Comparison of ENCODE assay signal across 7 mouse cellular contexts in genomic region chr6:30681935-30682900, GRCm38 (mm10). TPM values are rescaled to one million over a fixed set of nuclear protein-coding genes. Genes with fewer than 3 reads are reported as not detected.
DNase-seq lines count a peak whose midpoint lies in the region; ATAC-seq and TF ChIP-seq lines count a peak whose summit lies in the region.

No protein-coding gene starts in this region.

- peak; percentile 74 for DNase-seq in MEL (ENCODE audit: low read depth, low spot score)
- peak; percentile 34 to 38 for DNase-seq in heart, adult 9 months (ENCODE audit: low spot score in 2 of 2)
- DNase-seq in limb, embryonic 11.5 days (ENCODE audit: low spot score): peak; percentile 76
- DNase-seq in stomach, postnatal 0 days (ENCODE audit: low spot score): peak; percentile 42
- DNase-seq in cerebellum, adult 11 months: no peak
- no peak for DNase-seq in adrenal gland, postnatal 4 days (ENCODE audit: low spot score in 2 of 2)

- peak overlapping the region; percentile 24 for H3ac ChIP-seq in C2C12 (ENCODE audit: control insufficient read depth, insufficient read length, low read depth)

- no peak overlapping the region for H3K4me3 ChIP-seq in C2C12 (ENCODE audit: insufficient read depth, poor library complexity, severe bottlenecking)
- H3K4me3 ChIP-seq in MEL (ENCODE audit: control insufficient read depth in 1 of 2, insufficient read depth in 1 of 2, low read depth in 2 of 2, low read length in 2 of 2): peak overlapping the region; percentile 56 to 58
- no peak overlapping the region for H3K4me3 ChIP-seq in limb, embryonic 11.5 days (ENCODE audit: low read depth, low read length)
- H3K4me3 ChIP-seq in stomach, postnatal 0 days (ENCODE audit: low read depth, low read length): no peak overlapping the region; the same call in 1 of the 2 replicates

- TF ChIP-seq CTCF in C2C12 (IDR thresholded peaks at IDR 0.05; ENCODE audit: control insufficient read depth, insufficient read depth, insufficient read length) (no peak), MEL (IDR thresholded peaks at IDR 0.05 in 2 of 3, conservative IDR thresholded peaks at IDR 0.05 in 1 of 3; ENCODE audit: control insufficient read depth in 1 of 3, insufficient read depth in 1 of 3, low read depth in 2 of 3, low read length in 3 of 3, poor library complexity in 1 of 3, severe bottlenecking in 1 of 3) (no peak)
- no peak for TF ChIP-seq CTCF in stomach, postnatal 0 days (IDR thresholded peaks at IDR 0.05; ENCODE audit: low read depth)

- no peak overlapping the region for H3K4me2 ChIP-seq in limb, embryonic 11.5 days (ENCODE audit: low read depth, severe bottlenecking)
- H3K4me2 ChIP-seq in stomach, postnatal 0 days (replicated peaks; ENCODE audit: low read depth): peak overlapping the region; percentile 31; the same call in 1 of the 2 replicates

- 47% methylated on average over 13 of the region's 13 CpGs for WGBS in limb, embryonic 11.5 days
- 34% methylated on average over 13 of the region's 13 CpGs for WGBS in stomach, postnatal 0 days

- H3K36me3 ChIP-seq in C2C12 (ENCODE audit: control insufficient read depth, insufficient read depth) (no peaks in the 10 kb centered on the region), MEL (ENCODE audit: control insufficient read depth in 1 of 2, insufficient read depth in 2 of 2, low read length in 2 of 2) (peaks cover 0 to 20% of the 10 kb centered on the region in 2 experiments; a peak in 2 of 4 replicates)
- no peaks in the 10 kb centered on the region for H3K36me3 ChIP-seq in limb, embryonic 11.5 days (ENCODE audit: control insufficient read depth, insufficient read depth, low read length)
- H3K36me3 ChIP-seq in stomach, postnatal 0 days (ENCODE audit: control insufficient read depth, insufficient read depth, low read length): no peaks in the 10 kb centered on the region

- no peak for TF ChIP-seq POLR2A in MEL (IDR thresholded peaks at IDR 0.05; ENCODE audit: control insufficient read depth in 1 of 2, insufficient read depth in 1 of 2, low read depth in 1 of 2, low read length in 2 of 2, poor library complexity in 1 of 2)

- H3K27ac ChIP-seq in MEL (ENCODE audit: control insufficient read depth, low read depth, low read length): peak overlapping the region; percentile 84
- H3K27ac ChIP-seq in limb, embryonic 11.5 days (replicated peaks; ENCODE audit: low read depth, low read length): peak overlapping the region; percentile 96
- peak overlapping the region; percentile 82 for H3K27ac ChIP-seq in stomach, postnatal 0 days (replicated peaks)

- no peak for TF ChIP-seq RAD21 in MEL (IDR thresholded peaks at IDR 0.05; ENCODE audit: low read depth, low read length)

- no peaks in the 10 kb centered on the region for H3K9me3 ChIP-seq in MEL (replicated peaks; ENCODE audit: insufficient read depth, low read length)
- no peaks in the 10 kb centered on the region for H3K9me3 ChIP-seq in limb, embryonic 11.5 days (ENCODE audit: control insufficient read depth, low read length)
- H3K9me3 ChIP-seq in stomach, postnatal 0 days (ENCODE audit: control insufficient read depth, low read length): no peaks in the 10 kb centered on the region

- H3K27me3 ChIP-seq in C2C12 (ENCODE audit: control insufficient read depth, insufficient read depth, insufficient read length) (no peaks in the 10 kb centered on the region), MEL (ENCODE audit: control insufficient read depth in 1 of 2, insufficient read depth in 2 of 2, low read length in 2 of 2) (no peaks in the 10 kb centered on the region)
- no peaks in the 10 kb centered on the region for H3K27me3 ChIP-seq in limb, embryonic 11.5 days (ENCODE audit: control insufficient read depth, insufficient read depth, low read length)
- H3K27me3 ChIP-seq in stomach, postnatal 0 days (ENCODE audit: control insufficient read depth, insufficient read depth, low read length): no peaks in the 10 kb centered on the region

- peak; percentile 87; the same call in 1 of the 2 replicates for ATAC-seq in limb, embryonic 11.5 days (ENCODE audit: insufficient number of reproducible peaks, low FRiP score, low TSS enrichment, low read depth)
- peak; percentile 74 for ATAC-seq in stomach, postnatal 0 days (ENCODE audit: low FRiP score, low TSS enrichment)

- no peaks in the 10 kb centered on the region for H3K79me2 ChIP-seq in C2C12 (ENCODE audit: control insufficient read depth, insufficient read depth)
- H3K79me2 ChIP-seq in MEL (ENCODE audit: control insufficient read depth, insufficient read depth, low read length, poor library complexity): no peaks in the 10 kb centered on the region

- peaks cover 17 to 23% of the 10 kb centered on the region in 2 experiments for H3K4me1 ChIP-seq in MEL (ENCODE audit: control insufficient read depth in 1 of 2, insufficient read depth in 2 of 2, low read length in 2 of 2)
- peaks cover 35% of the 10 kb centered on the region for H3K4me1 ChIP-seq in limb, embryonic 11.5 days (ENCODE audit: control insufficient read depth, insufficient read depth, low read length)
- H3K4me1 ChIP-seq in stomach, postnatal 0 days (replicated peaks; ENCODE audit: control insufficient read depth, insufficient read depth): 0 out of 2 replicates have a peak, but pooled peaks cover 2% of the 10 kb centered on the region

- H3K9ac ChIP-seq in MEL (ENCODE audit: control insufficient read depth, low read depth, low read length, poor library complexity, severe bottlenecking): peak overlapping the region; percentile 66
- peak overlapping the region; percentile 23 for H3K9ac ChIP-seq in limb, embryonic 11.5 days (ENCODE audit: low read length)
- H3K9ac ChIP-seq in stomach, postnatal 0 days (ENCODE audit: low read length): peak overlapping the region; percentile 35; the same call in 1 of the 2 replicates

- TF ChIP-seq EP300 in MEL (IDR thresholded peaks at IDR 0.05; ENCODE audit: low read depth in 1 of 2, low read length in 2 of 2): peak; percentile 92 to 95
- TF ChIP-seq EP300 in stomach, postnatal 0 days (optimal IDR thresholded peaks at IDR 0.05): no peak

- H3K79me3 ChIP-seq in C2C12 (ENCODE audit: low read depth): no peaks in the 10 kb centered on the region

TF ChIP-seq in C2C12, 6 proteins besides CTCF, POLR2A, EP300 and RAD21:
- TF ChIP-seq CEBPB (IDR thresholded peaks at IDR 0.05; ENCODE audit: low read depth): no peak
- no peak for TF ChIP-seq USF1 (IDR thresholded peaks at IDR 0.05; ENCODE audit: low read depth)
- TF ChIP-seq MYOG (IDR thresholded peaks at IDR 0.05; ENCODE audit: control insufficient read depth, extremely low read depth, insufficient read length): no peak
- peak; percentile 93 for TF ChIP-seq MYOD1 (IDR thresholded peaks at IDR 0.05; ENCODE audit: control insufficient read depth, insufficient read length, low read depth)
- TF ChIP-seq FOSL1 (IDR thresholded peaks at IDR 0.05; ENCODE audit: insufficient read depth, low read length, poor library complexity, severe bottlenecking): no peak
- TF ChIP-seq MAX (IDR thresholded peaks at IDR 0.05): no peak

TF ChIP-seq in MEL, 35 proteins besides CTCF, POLR2A, EP300 and RAD21 (continues in another document):
- TF ChIP-seq GATA1 (IDR thresholded peaks at IDR 0.05; ENCODE audit: low read depth, low read length) (peak; percentile 83), MXI1 (IDR thresholded peaks at IDR 0.05; ENCODE audit: low read depth, low read length) (peak; percentile 49), USF2 (IDR thresholded peaks at IDR 0.05; ENCODE audit: borderline replicate concordance in 1 of 2, insufficient read depth in 1 of 2, low read depth in 1 of 2, low read length in 2 of 2) (no peak), CHD1 (IDR thresholded peaks at IDR 0.05; ENCODE audit: low read depth, low read length) (0 out of 2 replicates have a peak, but pooled peaks have one; percentile 80), ZKSCAN1 (IDR thresholded peaks at IDR 0.05; ENCODE audit: low read depth, low read length) (no peak), E2F4 (IDR thresholded peaks at IDR 0.05; ENCODE audit: borderline replicate concordance, low read depth, low read length) (no peak), ELF1 (IDR thresholded peaks at IDR 0.05; ENCODE audit: low read depth, low read length) (peak; percentile 50; the same call in 1 of the 2 replicates), ZMIZ1 (IDR thresholded peaks at IDR 0.05; ENCODE audit: low read depth, low read length) (peak; percentile 49; the same call in 1 of the 2 replicates), HCFC1 (IDR thresholded peaks at IDR 0.05; ENCODE audit: low read depth, low read length) (peak; percentile 60; the same call in 1 of the 2 replicates), RCOR1 (IDR thresholded peaks at IDR 0.05; ENCODE audit: low read depth, low read length) (peak; percentile 90), MAFK (IDR thresholded peaks at IDR 0.05; ENCODE audit: borderline replicate concordance, low read depth, low read length) (peak; percentile 49), POLR2AphosphoS2 (IDR thresholded peaks at IDR 0.05; ENCODE audit: low read length) (peak; percentile 50; the same call in 1 of the 2 replicates)

RNA-seq across cellular contexts. Expression of gene Cep41, which starts 11.3 kb away (rescaled TPM):
- polyA plus RNA-seq in C2C12 (2012; fragmentation: generic; extraction: Trizol) (5.4 TPM), MEL (2012; ENCODE audit: insufficient read depth in 1 of 2, insufficient read length in 2 of 2, low read depth in 1 of 2, low replicate concordance in 2 of 2, missing spikeins in 1 of 2) (10 to 100 TPM in 1 of 2 experiments, not detected in 1; 12.0 TPM)
- 9.2 and 9.8 TPM in 2 replicates for total RNA-seq in MEL (2012; rRNA removed)
- 43.2 and 48.9 TPM in 2 replicates for polyA plus RNA-seq in limb, embryonic 11.5 days (2014; fragmentation: Nextera tagmentation; extraction: Ambion mirVana)
- 4.0 and 4.7 TPM in 2 replicates for polyA plus RNA-seq in stomach, postnatal 0 days (2015; fragmentation: Nextera tagmentation; extraction: Ambion mirVana)
- total RNA-seq in adrenal gland, postnatal 4 days (2021): 10 to 100 TPM in 1 of 2 experiments, 1 to 10 TPM in 1; 9.3 to 10.2 TPM

RNA-seq across cellular contexts. Expression of gene Mest, which starts 41.1 kb away (rescaled TPM):
- polyA plus RNA-seq in C2C12 (2012; fragmentation: generic; extraction: Trizol) (6.9 TPM), MEL (2012; ENCODE audit: insufficient read depth in 1 of 2, insufficient read length in 2 of 2, low read depth in 1 of 2, low replicate concordance in 2 of 2, missing spikeins in 1 of 2) (under 1 TPM in 1 of 2 experiments, not detected in 1; 0.31 TPM)
- total RNA-seq in MEL (2012; rRNA removed): 0.10 and 0.12 TPM in 2 replicates
- 2,834 and 2,987 TPM in 2 replicates for polyA plus RNA-seq in limb, embryonic 11.5 days (2014; fragmentation: Nextera tagmentation; extraction: Ambion mirVana)
- 156 and 168 TPM in 2 replicates for polyA plus RNA-seq in stomach, postnatal 0 days (2015; fragmentation: Nextera tagmentation; extraction: Ambion mirVana)
- total RNA-seq in adrenal gland, postnatal 4 days (2021): 100 to 1,000 TPM; 359 to 373 TPM

RNA-seq across cellular contexts. Expression of gene Cpa1, which starts 43.2 kb away (rescaled TPM):
- polyA plus RNA-seq in C2C12 (2012; fragmentation: generic; extraction: Trizol) (not detected), MEL (2012; ENCODE audit: insufficient read depth in 1 of 2, insufficient read length in 2 of 2, low read depth in 1 of 2, low replicate concordance in 2 of 2, missing spikeins in 1 of 2) (not detected)
- total RNA-seq in MEL (2012; rRNA removed): not detected in 2 replicates
- polyA plus RNA-seq in limb, embryonic 11.5 days (2014; fragmentation: Nextera tagmentation; extraction: Ambion mirVana): 0.27 TPM in 1 of 2 replicates, not detected in the other
- 1.3 and 1.5 TPM in 2 replicates for polyA plus RNA-seq in stomach, postnatal 0 days (2015; fragmentation: Nextera tagmentation; extraction: Ambion mirVana)
- total RNA-seq in adrenal gland, postnatal 4 days (2021): 100 to 1,000 TPM in 1 of 2 experiments, under 1 TPM in 1; 0.96 to 609 TPM

Comparison
In these comparisons a context has a peak if more than half of its experiments do, and no peak if none do; other contexts are left out.
1. H3K4me3 ChIP-seq: peak in MEL (2 of 2); none in C2C12 (single experiment), limb, embryonic 11.5 days (single experiment) and stomach, postnatal 0 days (single experiment).
2. DNase-seq: peak in MEL (single experiment), heart, adult 9 months (2 of 2), limb, embryonic 11.5 days (single experiment) and stomach, postnatal 0 days (single experiment); none in cerebellum, adult 11 months (single experiment) and adrenal gland, postnatal 4 days (0 of 2).
3. RNA of gene Mest, which starts 41.1 kb away (polyA plus RNA-seq): 2,834 to 2,987 TPM in limb, embryonic 11.5 days and 156 to 168 TPM in stomach, postnatal 0 days; 6.9 TPM in C2C12 (single experiment) and 0.31 TPM in MEL; every median in the first group is over 10 times any median in the second.
4. Peak in every context shown above with its lines, with median percentiles within 50 percentile points of each other: H3K27ac ChIP-seq and H3K9ac ChIP-seq.